Mouse (Mus musculus) gastrocnemius, postnatal 10 days (tissue): ENCODE results near the gene Zfp275. TPM values are rescaled to one million over a fixed set of nuclear protein-coding genes. Genes with fewer than 3 reads are reported as not detected.
"Not testable (repeated sequence)": the region's sequence is repeated elsewhere in the genome, so short reads cannot be mapped to it uniquely, and the experiment has no call there.

ENCODE experiments used
- DNase-seq: peaks from one replicate; pipeline ENCODE4 v3.0.0; 2021; ENCODE audit warnings: mixed read lengths
- long read RNA-seq, 2 experiments: library from polyadenylated mRNA; stranded (forward); transcript quantifications; one replicate each; pipeline ENCODE4 v2.0.0; 2021
- total RNA-seq, 2 experiments: library from RNA; stranded (reverse); gene quantifications; 2 replicates each; pipeline ENCODE4 v1.2.3; 2021

The Zfp275 gene
- total RNA-seq = 10 to 100 TPM in 1 of 2 experiments, 1 to 10 TPM in 1; 8.5 to 12.8 TPM
- long read RNA-seq, experiment 1, partial matches to known transcripts = 8 of 8 reads
- long read RNA-seq, experiment 1, other reads (novel, unspliced or antisense) = 0 of 8 reads
- long read RNA-seq, experiment 2, partial matches to known transcripts = 0 of 3 reads
- long read RNA-seq, experiment 2, other reads (novel, unspliced or antisense) = 3 of 3 reads

DNA sequence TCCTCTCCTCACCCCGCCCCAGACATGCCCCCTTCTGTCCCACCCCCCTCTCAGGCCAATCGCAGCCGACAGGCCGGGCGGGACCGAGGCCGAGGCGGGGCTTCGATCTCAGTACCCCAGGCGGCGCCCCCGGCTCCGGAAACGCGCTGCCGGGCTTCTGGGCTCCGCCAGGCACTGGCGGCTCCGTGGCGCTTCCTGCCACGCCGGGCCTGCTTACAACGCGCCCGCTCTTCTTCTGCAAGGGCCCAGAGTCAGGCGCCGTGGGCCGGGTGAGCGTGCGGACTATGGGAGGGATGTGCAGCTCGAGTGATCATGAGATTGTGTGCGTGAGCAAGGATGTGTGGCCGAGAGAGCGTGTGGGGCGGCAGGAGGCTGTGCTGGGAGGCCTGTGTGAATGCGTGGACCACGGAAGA is at the start of gene Zfp275:
Gene Zfp275 (plus strand): TSS at position 139 of the 413 bp plus-strand sequence.
- DNase-seq = peak; percentile 70

DNA sequence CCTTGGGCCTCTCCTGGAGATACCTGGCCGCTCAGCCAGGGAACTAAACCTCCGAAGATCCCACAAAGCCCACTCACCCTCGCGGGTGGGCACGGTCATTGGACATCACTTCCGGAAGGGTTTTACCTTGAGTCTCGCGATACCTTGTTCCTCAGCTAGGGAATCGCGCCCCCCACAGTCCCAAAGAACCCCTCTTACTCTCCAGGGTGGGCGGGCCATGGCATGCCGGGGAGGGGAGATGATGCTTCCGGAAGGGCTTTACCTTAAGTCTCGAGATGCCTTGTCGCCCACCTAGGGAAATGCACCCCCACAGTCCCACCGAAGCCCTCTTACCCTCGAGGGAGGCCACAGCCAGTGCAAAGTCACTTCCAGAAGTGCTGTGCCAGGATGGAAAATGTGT is 49.5 kb upstream of the Zfp275 start, which contains the start of the genes Xlr5a and Xlr5c:
Gene Xlr5a (minus strand): TSS at position 101 of the 400 bp plus-strand sequence.
Gene Xlr5c (minus strand): TSS at position 101 of the 400 bp plus-strand sequence.
- not testable (repeated sequence) for DNase-seq

DNA sequence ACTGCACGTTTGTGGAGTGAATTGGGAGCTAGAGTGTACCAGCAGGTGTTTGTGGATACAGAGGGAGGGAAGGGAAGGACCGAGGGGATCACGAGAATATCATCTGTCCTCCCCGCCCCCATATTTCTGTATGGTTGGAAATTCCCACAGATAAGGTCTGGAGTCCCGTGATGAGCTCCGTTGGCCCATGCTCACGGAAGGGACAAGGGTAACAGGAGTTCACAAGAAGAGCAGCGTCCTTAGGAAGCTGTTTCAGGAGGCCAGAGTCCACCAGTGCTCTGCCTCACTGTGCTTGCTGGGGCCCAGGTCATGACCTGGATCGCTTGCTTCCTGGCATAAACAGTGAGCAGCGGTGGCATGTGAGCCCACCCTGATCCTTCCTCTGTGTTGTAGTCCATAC is 46.7 kb upstream of the Zfp275 start:
- not testable (repeated sequence) for DNase-seq

- DNase-seq = peak; percentile 8
Observed at GRCm38 (mm10) chrX:73312522-73312921, 29.9 kb upstream of the Zfp275 start.

DNA sequence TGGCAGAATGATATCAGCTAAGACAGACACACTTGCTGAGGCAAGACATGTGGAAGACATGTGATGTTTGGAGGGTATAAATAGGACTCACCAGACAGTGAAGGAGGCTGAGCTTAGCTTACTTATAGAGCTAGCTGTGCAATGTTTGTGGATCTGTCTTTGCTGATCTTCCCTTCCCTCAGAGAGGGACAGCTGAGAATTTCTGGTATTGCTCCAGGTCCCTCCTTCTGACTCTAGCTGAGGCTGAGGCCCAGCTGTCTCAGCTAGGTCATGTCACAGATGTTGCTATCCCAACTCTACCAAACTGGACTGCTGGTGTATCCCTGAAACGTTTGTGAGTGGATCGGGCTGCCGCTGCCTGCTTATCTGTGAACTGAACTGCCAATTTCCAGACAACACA is 21.4 kb upstream of the Zfp275 start:
- DNase-seq = no peak

DNA sequence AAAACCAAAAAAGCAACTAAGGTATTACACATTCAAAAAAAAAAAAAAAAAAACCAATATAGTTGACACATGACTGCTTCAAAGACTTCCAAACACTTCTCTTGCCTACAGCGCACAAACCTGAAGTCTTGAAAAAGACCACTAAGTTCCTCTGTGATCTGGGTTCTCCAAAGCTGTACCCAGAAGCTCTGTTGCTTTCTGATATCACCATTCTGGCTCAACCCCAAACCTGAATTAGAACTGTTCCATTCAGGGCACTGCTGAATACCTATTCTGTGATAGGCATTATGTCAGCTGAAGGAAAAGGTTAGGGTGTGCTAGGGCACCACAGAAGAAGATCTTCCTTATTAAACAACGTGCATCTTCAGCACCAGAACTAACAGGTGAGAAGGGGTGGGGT is 15.2 kb upstream of the Zfp275 start:
- no peak for DNase-seq

DNA sequence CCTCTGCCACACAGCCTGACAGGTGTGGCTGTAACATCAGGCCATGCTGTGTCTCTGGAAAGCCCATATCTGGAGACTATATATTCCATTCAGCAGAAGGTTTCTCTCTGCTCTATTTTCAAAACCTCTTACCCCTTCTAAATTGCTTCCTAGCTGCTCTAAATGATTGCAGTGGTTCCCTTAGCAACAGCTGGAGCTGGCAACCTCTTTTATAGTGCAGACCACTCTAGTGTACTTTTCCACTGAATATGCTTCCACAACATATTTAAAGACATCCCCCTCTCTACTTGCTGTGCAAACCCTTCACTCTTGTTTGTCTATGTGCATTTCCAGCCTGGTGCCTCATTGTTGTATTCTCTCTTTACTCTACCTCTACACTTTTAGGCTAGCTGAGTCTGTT is 8.9 kb upstream of the Zfp275 start:
- no peak for DNase-seq

GRCm38 (mm10) chrX:73336740-73337139 is 5.7 kb upstream of the Zfp275 start, which contains the start of gene Gm45015:
Gene Gm45015, minus strand, starts transcription at chrX:73336840.
- DNase-seq = no peak

DNA sequence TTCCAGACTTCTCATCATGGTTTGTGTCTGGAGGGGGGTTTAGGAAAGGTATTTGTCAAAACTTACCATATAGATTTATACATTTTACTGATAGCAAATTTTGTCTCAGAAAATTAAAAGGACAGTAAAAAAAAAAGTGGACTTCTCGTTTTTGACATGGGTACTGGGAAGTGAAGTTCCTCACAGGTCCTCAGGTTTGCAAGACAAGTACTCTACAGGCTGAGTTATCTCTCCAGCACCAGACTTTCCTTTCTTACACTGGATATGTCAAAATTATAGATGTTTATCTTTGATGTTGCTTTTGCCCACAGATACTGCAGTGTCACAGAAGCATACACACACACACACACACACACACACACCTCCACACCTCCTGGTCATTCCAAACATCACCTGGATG is 948 bp upstream of the Zfp275 start:
- DNase-seq = no peak

DNA sequence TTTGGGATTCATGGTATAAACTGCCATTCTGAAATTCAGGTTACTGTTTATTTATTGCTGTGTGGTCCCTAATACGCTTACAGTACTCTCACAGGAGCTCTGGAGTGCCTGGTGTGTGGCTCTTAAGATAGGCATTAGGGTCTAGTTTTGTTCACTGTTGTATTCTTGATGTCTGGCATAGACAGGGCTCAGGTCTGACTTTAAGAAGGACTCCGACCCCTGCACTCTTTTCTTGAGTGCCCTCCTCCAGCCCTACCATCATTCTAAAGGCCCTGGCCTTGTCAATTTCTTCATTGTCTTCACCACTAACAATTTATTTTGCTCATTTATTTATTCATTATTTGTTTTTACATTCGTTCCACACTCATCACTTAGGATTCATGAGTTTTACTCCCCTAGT is 353 bp upstream of the Zfp275 start:
- no peak for DNase-seq

DNA sequence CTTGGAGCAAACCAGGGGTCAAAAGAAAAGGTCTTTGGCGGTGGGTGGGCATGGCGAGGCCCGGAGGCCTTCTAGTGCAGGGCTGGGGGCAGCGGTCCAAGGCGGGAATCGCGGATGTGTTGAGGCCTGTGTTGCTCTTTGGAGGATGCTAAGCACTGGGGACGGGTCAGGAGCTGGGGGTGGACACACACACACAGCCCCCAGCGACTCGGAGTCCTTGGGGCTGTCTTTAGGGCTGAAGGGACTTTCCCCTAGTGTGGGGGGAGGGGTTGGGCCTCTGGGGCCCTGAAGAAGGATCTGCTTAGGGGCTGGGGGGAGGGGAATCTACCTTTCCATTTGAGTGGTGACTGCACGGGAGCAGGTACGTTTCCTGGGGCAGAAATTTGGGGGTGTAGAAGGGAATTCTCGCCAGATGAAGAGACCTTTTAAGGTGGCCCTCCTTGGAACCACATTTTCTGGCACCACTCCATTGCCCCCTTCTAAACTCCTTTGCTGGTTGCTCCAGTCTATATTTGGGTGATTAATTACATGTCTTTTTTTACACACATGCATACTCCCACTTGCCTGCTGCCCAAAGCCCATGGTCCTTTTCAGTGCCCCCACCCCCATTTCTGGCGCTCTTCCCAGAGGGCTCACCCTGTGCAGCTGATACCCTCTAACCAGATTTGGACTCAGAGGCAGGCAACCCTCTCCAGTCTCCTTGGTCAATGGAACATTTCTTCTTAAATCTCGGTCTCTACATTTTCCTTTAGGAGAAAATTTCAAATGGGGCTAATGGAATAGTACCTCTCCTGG is 717 bp downstream of the Zfp275 start:
- DNase-seq = peak; percentile 26

DNA sequence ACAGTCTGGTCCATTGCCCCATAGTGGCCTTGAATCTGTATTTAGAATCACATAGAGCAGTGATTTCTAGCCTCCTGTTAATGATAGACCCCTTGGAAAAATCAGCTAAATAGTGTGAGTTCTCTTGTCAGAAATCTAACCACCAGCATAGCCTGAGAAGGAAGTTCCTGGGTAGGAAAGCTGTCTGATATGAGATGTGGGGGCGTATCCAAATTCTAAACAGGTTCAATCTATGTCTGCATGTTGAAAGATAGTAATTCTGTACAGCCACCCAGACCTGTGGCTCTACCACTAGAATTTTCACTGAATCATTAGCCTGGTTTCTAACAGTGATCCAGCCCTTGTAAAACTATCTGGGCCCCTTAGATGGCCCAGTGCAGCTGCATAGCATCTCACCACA is 1.4 kb downstream of the Zfp275 start:
- DNase-seq = no peak

GRCm38 (mm10) chrX:73344346-73344745 is 1.9 kb downstream of the Zfp275 start:
- no peak for DNase-seq

GRCm38 (mm10) chrX:73356163-73356562 is 13.7 kb downstream of the Zfp275 start:
- DNase-seq = no peak

GRCm38 (mm10) chrX:73356719-73357118 is 14.3 kb downstream of the Zfp275 start:
- DNase-seq = no peak

DNA sequence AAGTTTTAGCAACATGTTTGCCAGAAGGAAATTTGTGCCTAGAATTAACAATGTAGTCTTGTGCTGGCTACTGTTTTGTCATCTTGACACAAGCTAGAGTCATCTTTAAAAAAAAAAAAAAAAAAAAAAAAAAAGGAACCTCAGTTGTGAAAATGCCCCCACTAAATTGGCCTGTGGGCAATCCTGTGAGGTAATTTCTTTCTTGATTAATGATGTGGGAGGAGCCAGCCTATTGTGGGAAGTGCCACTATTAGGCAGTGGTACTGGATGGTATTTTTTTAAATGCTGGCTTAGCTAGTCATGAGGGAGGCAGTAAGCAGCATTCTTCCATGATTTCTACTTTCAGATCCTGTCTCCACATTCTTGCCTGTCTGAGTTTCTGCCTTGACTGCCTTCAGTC is 20.9 kb downstream of the Zfp275 start:
- no peak for DNase-seq

- no peak for DNase-seq
Observed at GRCm38 (mm10) chrX:73384419-73384818, 42.0 kb downstream of the Zfp275 start.

DNA sequence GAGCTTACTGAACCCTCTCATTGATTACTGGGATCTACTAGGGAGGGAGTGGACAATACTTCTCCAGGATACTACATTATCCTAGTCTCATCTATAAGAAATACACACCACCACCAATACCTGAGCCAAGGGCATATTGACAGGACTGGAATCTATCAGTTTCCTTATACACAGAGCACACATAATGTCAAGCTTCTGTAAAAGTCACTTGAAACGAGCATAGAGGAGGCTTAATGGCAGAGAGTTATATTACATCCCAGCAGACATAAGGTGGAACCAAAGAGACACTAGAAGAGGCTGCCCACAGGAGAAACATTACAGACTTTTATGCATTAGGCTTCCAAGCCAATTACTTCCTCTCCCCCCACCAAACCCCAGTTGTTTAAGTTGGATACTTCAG is 42.5 kb downstream of the Zfp275 start:
- DNase-seq = no peak

GRCm38 (mm10) chrX:73391481-73391880 is 49.1 kb downstream of the Zfp275 start:
- no peak for DNase-seq

GRCm38 (mm10) chrX:73396446-73396845 is 54.0 kb downstream of the Zfp275 start:
- no peak for DNase-seq

DNA sequence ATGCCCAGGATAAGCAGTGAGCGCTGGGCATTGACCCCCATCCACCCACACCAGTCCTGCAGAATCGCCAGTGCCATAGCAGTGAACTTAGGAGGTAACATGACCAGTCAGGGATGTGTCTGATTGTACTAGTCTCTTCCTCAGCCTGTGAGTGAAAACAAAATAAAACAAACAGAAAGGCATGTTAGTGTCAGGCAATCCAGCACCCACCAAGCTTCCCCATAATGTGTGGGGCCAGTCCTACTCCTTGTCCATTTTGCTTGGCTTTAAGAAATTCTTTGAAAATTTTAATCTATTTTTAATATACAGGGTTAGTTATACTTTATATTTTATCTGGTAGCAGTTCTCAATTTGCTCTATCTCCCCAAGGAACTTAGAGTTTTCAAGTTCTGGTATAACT is 56.2 kb downstream of the Zfp275 start, which contains the start of gene Gm18336:
Gene Gm18336 (minus strand): TSS at position 101 of the 400 bp plus-strand sequence.
- DNase-seq = not testable (repeated sequence)

GRCm38 (mm10) chrX:73400951-73401350 is 58.5 kb downstream of the Zfp275 start:
- DNase-seq = no peak

DNA sequence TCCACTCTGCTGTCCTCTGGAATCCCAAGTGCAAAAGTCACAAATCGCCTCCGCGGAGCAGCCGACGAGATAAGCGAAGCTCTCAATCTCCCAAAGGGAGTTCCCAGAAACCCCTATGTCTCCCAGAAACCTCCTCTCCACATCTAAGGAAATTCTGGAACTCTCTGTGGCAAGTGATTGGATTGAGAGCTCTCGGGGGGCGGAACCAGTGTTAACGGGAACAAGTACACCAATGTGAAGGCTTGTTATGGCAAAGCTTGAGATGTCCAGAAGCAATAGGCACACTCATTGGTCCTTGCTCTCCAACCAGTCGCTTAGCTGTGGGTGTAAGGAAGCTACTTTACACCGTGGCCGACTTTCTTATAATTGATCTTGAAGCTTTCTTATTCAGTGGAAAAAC is 59.2 kb downstream of the Zfp275 start:
- DNase-seq = no peak
